Mouse (Mus musculus) midbrain, embryonic 11.5 days (tissue): ENCODE measurements around the gene Trp53inp2. TPM values are rescaled to one million over a fixed set of nuclear protein-coding genes. Genes with fewer than 3 reads are reported as not detected.

ENCODE experiments used
- ATAC-seq: fragments of 200-750 bp; cut with Nextera tagmentation; 2 replicates; pipeline ENCODE4 v1.8.0; 2017; ENCODE audit warnings: moderate TSS enrichment, moderate library complexity; ENCODE audit not compliant: low FRiP score
- DNase-seq: peaks from one replicate; pipeline ENCODE4 v3.0.0; 2015; ENCODE audit warnings: low spot score; ENCODE audit errors: missing footprints
- H3K27ac ChIP-seq: fragments of 300-500 bp; sonication (generic); 2 replicates; pipeline ENCODE4 v1.5.1; 2014; ENCODE audit warnings: low read depth, low read length
- H3K27me3 ChIP-seq: fragments of 300-500 bp; sonication (generic); 2 replicates; pipeline ENCODE4 v1.6.1; 2014; ENCODE audit warnings: mild to moderate bottlenecking, low read length, moderate library complexity, mixed read lengths; ENCODE audit not compliant: control insufficient read depth, insufficient read depth
- H3K36me3 ChIP-seq: fragments of 300-500 bp; sonication (generic); 2 replicates; pipeline ENCODE4 v1.6.1; 2014; ENCODE audit warnings: mild to moderate bottlenecking, low read length, moderate library complexity, mixed read lengths; ENCODE audit not compliant: control insufficient read depth, insufficient read depth
- H3K4me1 ChIP-seq: fragments of 300-500 bp; sonication (generic); 2 replicates; pipeline ENCODE4 v1.6.1; 2014; ENCODE audit warnings: low read length; ENCODE audit not compliant: control insufficient read depth, insufficient read depth
- H3K4me2 ChIP-seq: fragments of 300-500 bp; sonication (generic); 2 replicates; pipeline ENCODE4 v1.6.1; 2014; ENCODE audit warnings: mild to moderate bottlenecking, moderate library complexity
- H3K4me3 ChIP-seq: fragments of 300-500 bp; sonication (generic); 2 replicates; pipeline ENCODE4 v1.5.1; 2014; ENCODE audit warnings: low read depth, low read length
- H3K9ac ChIP-seq: fragments of 300-500 bp; sonication (generic); 2 replicates; pipeline ENCODE4 v1.6.1; 2014; ENCODE audit warnings: low read length
- H3K9me3 ChIP-seq: fragments of 300-500 bp; sonication (generic); 2 replicates; pipeline ENCODE4 v1.6.1; 2016; ENCODE audit warnings: low read length; ENCODE audit not compliant: control insufficient read depth
- WGBS: fragments of 180-500 bp; shearing (Covaris S2); extraction: QIAGEN DNeasy Blood & Tissue Kit; methylation state at CpG from one replicate; pipeline ENCODE4 v1.1.7; 2014; 5-methylcytosine and 5-hydroxymethylcytosine counted together
- polyA plus RNA-seq: library from polyadenylated mRNA; unstranded; fragments of >200 nt; fragmentation: Nextera tagmentation; extraction: Ambion mirVana; gene quantifications from 2 replicates; pipeline ENCODE4 v1.2.1, GENCODE M21; 2014

The Trp53inp2 gene
- polyA plus RNA-seq, 1 experiment from 2014 or later, result 63.4 TPM

GRCm38 (mm10) chr2:155357686-155358399, 23.0 kb upstream of the Trp53inp2 start:
- H3K4me1 ChIP-seq, result peaks cover 5% of the 10 kb centered on the region
- no peak overlapping the region for H3K27ac ChIP-seq
- peak overlapping the region; percentile 66 for H3K4me3 ChIP-seq
- WGBS, result 37% methylated on average over 14 of the region's 14 CpGs
- no peaks in the 10 kb centered on the region for H3K9me3 ChIP-seq
- no peaks in the 10 kb centered on the region for H3K36me3 ChIP-seq
- H3K4me2 ChIP-seq, result peak overlapping the region; percentile 71
- no peaks in the 10 kb centered on the region for H3K27me3 ChIP-seq
- ATAC-seq (peak; percentile 57), DNase-seq (peak; percentile 88)
- peak overlapping the region; percentile 60 for H3K9ac ChIP-seq

GRCm38 (mm10) chr2:155367635-155368284, 13.1 kb upstream of the Trp53inp2 start:
- no peaks in the 10 kb centered on the region for H3K27me3 ChIP-seq
- H3K36me3 ChIP-seq, result no peaks in the 10 kb centered on the region
- DNase-seq (no peak), ATAC-seq (no peak)
- H3K9me3 ChIP-seq, result no peaks in the 10 kb centered on the region
- H3K4me2 ChIP-seq, result no peak overlapping the region
- H3K4me1 ChIP-seq, result no peaks in the 10 kb centered on the region
- no peak overlapping the region for H3K27ac ChIP-seq
- no peak overlapping the region for H3K9ac ChIP-seq
- WGBS, result 80% methylated on average over 7 of the region's 7 CpGs
- no peak overlapping the region for H3K4me3 ChIP-seq

GRCm38 (mm10) chr2:155369333-155369883, 11.5 kb upstream of the Trp53inp2 start:
- H3K4me3 ChIP-seq, result no peak overlapping the region
- DNase-seq (no peak), ATAC-seq (no peak)
- H3K4me1 ChIP-seq, result no peaks in the 10 kb centered on the region
- no peaks in the 10 kb centered on the region for H3K9me3 ChIP-seq
- no peaks in the 10 kb centered on the region for H3K36me3 ChIP-seq
- H3K27ac ChIP-seq, result no peak overlapping the region
- no peak overlapping the region for H3K9ac ChIP-seq
- H3K4me2 ChIP-seq, result no peak overlapping the region
- WGBS, result 76% methylated on average over 7 of the region's 7 CpGs
- H3K27me3 ChIP-seq, result no peaks in the 10 kb centered on the region

GRCm38 (mm10) chr2:155372451-155372850, 8.4 kb upstream of the Trp53inp2 start:
- Histone ChIP-seq H3K36me3 (no peaks in the 10 kb centered on the region), H3K4me3 (no peak overlapping the region), H3K27ac (no peak overlapping the region), H3K9ac (no peak overlapping the region), H3K4me1 (no peaks in the 10 kb centered on the region), H3K4me2 (no peak overlapping the region), H3K9me3 (no peaks in the 10 kb centered on the region), H3K27me3 (no peaks in the 10 kb centered on the region)
- ATAC-seq (no peak), DNase-seq (no peak)
- 73% methylated on average over 4 of the region's 4 CpGs for WGBS

- WGBS, result 77% methylated on average over 1 of the region's 1 CpGs
These were observed 7.6 kb upstream of the Trp53inp2 start for GRCm38 (mm10) chr2:155373302-155373701.

GRCm38 (mm10) chr2:155373886-155374285, 7.0 kb upstream of the Trp53inp2 start:
- Histone ChIP-seq H3K27ac (no peak overlapping the region), H3K4me2 (no peak overlapping the region), H3K9me3 (no peaks in the 10 kb centered on the region), H3K36me3 (no peaks in the 10 kb centered on the region), H3K4me3 (no peak overlapping the region), H3K27me3 (no peaks in the 10 kb centered on the region), H3K4me1 (no peaks in the 10 kb centered on the region), H3K9ac (no peak overlapping the region)
- ATAC-seq (no peak), DNase-seq (no peak)
- 69% methylated on average over 1 of the region's 1 CpGs for WGBS

More at GRCm38 (mm10) chr2:155373302-155373701, 7.6 kb upstream of the Trp53inp2 start:
- Histone ChIP-seq H3K4me3 (no peak overlapping the region), H3K36me3 (no peaks in the 10 kb centered on the region), H3K9ac (no peak overlapping the region), H3K27me3 (no peaks in the 10 kb centered on the region), H3K4me2 (no peak overlapping the region), H3K9me3 (no peaks in the 10 kb centered on the region), H3K27ac (no peak overlapping the region), H3K4me1 (no peaks in the 10 kb centered on the region)
- ATAC-seq (no peak), DNase-seq (no peak)

- ATAC-seq (no peak), DNase-seq (no peak)
- Histone ChIP-seq H3K36me3 (no peaks in the 10 kb centered on the region), H3K9ac (no peak overlapping the region), H3K9me3 (no peaks in the 10 kb centered on the region), H3K4me3 (no peak overlapping the region), H3K4me2 (no peak overlapping the region), H3K27ac (no peak overlapping the region), H3K4me1 (no peaks in the 10 kb centered on the region), H3K27me3 (no peaks in the 10 kb centered on the region; the same call in 1 of the 2 replicates)
These were observed 6.3 kb upstream of the Trp53inp2 start for GRCm38 (mm10) chr2:155374521-155374920.

GRCm38 (mm10) chr2:155376191-155376590, 4.7 kb upstream of the Trp53inp2 start:
- no peak for ATAC-seq
- 78% methylated on average over 10 of the region's 10 CpGs for WGBS
- H3K36me3 ChIP-seq, result no peaks in the 10 kb centered on the region
- peaks cover 8% of the 10 kb centered on the region; the same call in 1 of the 2 replicates for H3K27me3 ChIP-seq
- no peak overlapping the region for H3K4me2 ChIP-seq
- peaks cover 4% of the 10 kb centered on the region; the same call in 1 of the 2 replicates for H3K4me1 ChIP-seq
- H3K9me3 ChIP-seq, result no peaks in the 10 kb centered on the region
- DNase-seq, result no peak
- H3K27ac ChIP-seq, result no peak overlapping the region
- no peak overlapping the region for H3K9ac ChIP-seq
- H3K4me3 ChIP-seq, result no peak overlapping the region

- H3K27me3 ChIP-seq, result peaks cover 8% of the 10 kb centered on the region; the same call in 1 of the 2 replicates
- peaks cover 14% of the 10 kb centered on the region for H3K4me1 ChIP-seq
- H3K9ac ChIP-seq, result peak overlapping the region; percentile 93
- peak overlapping the region; percentile 94 for H3K27ac ChIP-seq
- H3K4me3 ChIP-seq, result peak overlapping the region; percentile 81
- no peak for ATAC-seq
- peak; percentile 90 for DNase-seq
- H3K4me2 ChIP-seq, result peak overlapping the region; percentile 67
- no peaks in the 10 kb centered on the region for H3K9me3 ChIP-seq
- 3% methylated on average over 11 of the region's 11 CpGs for WGBS
- no peaks in the 10 kb centered on the region for H3K36me3 ChIP-seq
These were observed 190 bp downstream of the Trp53inp2 start for GRCm38 (mm10) chr2:155381060-155381437.
